Mouse (Mus musculus) MEL (cell line): ENCODE measurements at regions not wholly inside any gene's neighbourhood (a gene's known extent, or its start where the extent isn't known, plus 50 kb on each side); places are given as distances from the start of the nearest gene placed in this dataset.

Experiments used
- DNase-seq: peaks from one replicate; pipeline ENCODE4 v3.0.0; 2011; ENCODE audit warnings: low read depth, low spot score
- H3K27ac ChIP-seq: 2 replicates; pipeline ENCODE4 v1.5.1; 2012; ENCODE audit warnings: low read depth, mild to moderate bottlenecking, control low read depth, low read length, moderate library complexity; ENCODE audit not compliant: control insufficient read depth
- H3K27me3 ChIP-seq, 2 experiments: fragments of 150-350 bp in 1 of 2; sonication (generic) in 1 of 2; 2 replicates each; pipeline ENCODE4 v1.6.1; 2012; ENCODE audit warnings: low read length in 2 of 2, mild to moderate bottlenecking in 2 of 2, improper control_type of control experiment in 1 of 2, moderate library complexity in 1 of 2; ENCODE audit not compliant: insufficient read depth in 2 of 2, control insufficient read depth in 1 of 2
- H3K36me3 ChIP-seq, 2 experiments: 2 replicates each; pipeline ENCODE4 v1.6.1; 2012 to 2014; ENCODE audit warnings: low read length in 2 of 2, improper control_type of control experiment in 1 of 2, inconsistent platforms in 1 of 2, mild to moderate bottlenecking in 1 of 2; ENCODE audit not compliant: insufficient read depth in 2 of 2, control insufficient read depth in 1 of 2
- H3K4me1 ChIP-seq, 2 experiments: fragments of 150-350 bp in 1 of 2; sonication (generic) in 1 of 2; 2 replicates each; pipeline ENCODE4 v1.6.1; 2012; ENCODE audit warnings: low read length in 2 of 2, improper control_type of control experiment in 1 of 2, mild to moderate bottlenecking in 1 of 2; ENCODE audit not compliant: insufficient read depth in 2 of 2, control insufficient read depth in 1 of 2
- H3K4me3 ChIP-seq, 2 experiments: fragments of 150-350 bp in 1 of 2; sonication (generic) in 1 of 2; 2 replicates each; pipeline ENCODE4 v1.5.1; 2012; ENCODE audit warnings: low read depth in 2 of 2, low read length in 2 of 2, mild to moderate bottlenecking in 2 of 2, moderate library complexity in 2 of 2, control low read depth in 1 of 2, improper control_type of control experiment in 1 of 2; ENCODE audit not compliant: control insufficient read depth in 1 of 2, insufficient read depth in 1 of 2
- H3K79me2 ChIP-seq: 2 replicates; pipeline ENCODE4 v1.6.1; 2012; ENCODE audit warnings: mild to moderate bottlenecking, low read length, moderate library complexity; ENCODE audit not compliant: control insufficient read depth, poor library complexity, insufficient read depth
- H3K9ac ChIP-seq: 2 replicates; pipeline ENCODE4 v1.6.1; 2012; ENCODE audit warnings: low read depth, mild to moderate bottlenecking, control low read depth, low read length, moderate library complexity; ENCODE audit not compliant: control insufficient read depth, poor library complexity, severe bottlenecking
- H3K9me3 ChIP-seq: fragments of 150-350 bp; sonication (generic); replicated peaks from 2 replicates; pipeline ENCODE4 v1.6.1; 2012; ENCODE audit warnings: mild to moderate bottlenecking, low read length, improper control_type of control experiment, moderate library complexity; ENCODE audit not compliant: insufficient read depth
- BHLHE40 ChIP-seq: IDR thresholded peaks from 2 replicates; pipeline ENCODE4 v1.6.1; 2012; ENCODE audit warnings: low read depth, mild to moderate bottlenecking, inconsistent platforms, low read length, improper control_type of control experiment, borderline replicate concordance
- CTCF ChIP-seq, 3 experiments: IDR thresholded peaks in 2 of 3; conservative IDR thresholded peaks in 1 of 3; 2 replicates each; pipeline ENCODE4 v1.5.1; 2011 to 2012; ENCODE audit warnings: low read length in 3 of 3, low read depth in 2 of 3, mild to moderate bottlenecking in 2 of 3, improper control_type of control experiment in 1 of 3, inconsistent platforms in 1 of 3, mixed read lengths in 1 of 3, moderate library complexity in 1 of 3; ENCODE audit not compliant: control insufficient read depth in 1 of 3, insufficient read depth in 1 of 3, poor library complexity in 1 of 3, severe bottlenecking in 1 of 3
- E2F4 ChIP-seq: IDR thresholded peaks from 2 replicates; pipeline ENCODE4 v1.6.1; 2011; ENCODE audit warnings: low read depth, low read length, improper control_type of control experiment, borderline replicate concordance
- ETS1 ChIP-seq: IDR thresholded peaks from 2 replicates; pipeline ENCODE4 v1.6.1; 2012; ENCODE audit warnings: low read depth, mild to moderate bottlenecking, inconsistent platforms, low read length, improper control_type of control experiment, moderate library complexity
- JUND ChIP-seq: IDR thresholded peaks from 2 replicates; pipeline ENCODE4 v1.6.1; 2011; ENCODE audit warnings: low read depth, mild to moderate bottlenecking, improper control_type of control experiment, low read length
- MAFK ChIP-seq: IDR thresholded peaks from 2 replicates; pipeline ENCODE4 v1.6.1; 2011; ENCODE audit warnings: low read depth, mild to moderate bottlenecking, low read length, improper control_type of control experiment, borderline replicate concordance
- MAZ ChIP-seq: IDR thresholded peaks from 2 replicates; pipeline ENCODE4 v1.6.1; 2012; ENCODE audit warnings: low read depth, mild to moderate bottlenecking, inconsistent platforms, low read length, improper control_type of control experiment
- MEF2A ChIP-seq: IDR thresholded peaks from 2 replicates; pipeline ENCODE4 v1.6.1; 2014; ENCODE audit warnings: low read depth, mild to moderate bottlenecking, inconsistent platforms, low read length, improper control_type of control experiment; ENCODE audit not compliant: poor library complexity, insufficient replicate concordance, severe bottlenecking; ENCODE audit errors: extremely low read depth
- MXI1 ChIP-seq: IDR thresholded peaks from 2 replicates; pipeline ENCODE4 v1.6.1; 2011; ENCODE audit warnings: mild to moderate bottlenecking, low read depth, low read length, improper control_type of control experiment
- MYB ChIP-seq: IDR thresholded peaks from 2 replicates; pipeline ENCODE4 v1.6.1; 2011; ENCODE audit warnings: mild to moderate bottlenecking, low read depth, low read length, improper control_type of control experiment
- MYC ChIP-seq: IDR thresholded peaks from 2 replicates; pipeline ENCODE4 v1.6.1; 2011; ENCODE audit warnings: low read depth, mild to moderate bottlenecking, low read length, improper control_type of control experiment, moderate library complexity
- NRF1 ChIP-seq: IDR thresholded peaks from 2 replicates; pipeline ENCODE4 v1.6.1; 2014; ENCODE audit warnings: low read depth, mild to moderate bottlenecking, inconsistent platforms, low read length, improper control_type of control experiment, moderate library complexity; ENCODE audit not compliant: poor library complexity, insufficient read depth, severe bottlenecking
- POLR2A ChIP-seq, 2 experiments: IDR thresholded peaks; 2 replicates each; pipeline ENCODE4 v1.6.1; 2011 to 2012; ENCODE audit warnings: low read length in 2 of 2, mild to moderate bottlenecking in 2 of 2, control low read depth in 1 of 2, improper control_type of control experiment in 1 of 2, low read depth in 1 of 2, moderate library complexity in 1 of 2; ENCODE audit not compliant: control insufficient read depth in 1 of 2, insufficient read depth in 1 of 2, poor library complexity in 1 of 2
- POLR2AphosphoS2 ChIP-seq: IDR thresholded peaks from 2 replicates; pipeline ENCODE4 v1.6.1; 2011; ENCODE audit warnings: low read length, improper control_type of control experiment
- RAD21 ChIP-seq: IDR thresholded peaks from 2 replicates; pipeline ENCODE4 v1.6.1; 2011; ENCODE audit warnings: mild to moderate bottlenecking, low read depth, low read length, improper control_type of control experiment
- RCOR1 ChIP-seq: IDR thresholded peaks from 2 replicates; pipeline ENCODE4 v1.6.1; 2012; ENCODE audit warnings: low read depth, mild to moderate bottlenecking, inconsistent platforms, low read length, improper control_type of control experiment
- SMC3 ChIP-seq: IDR thresholded peaks from 2 replicates; pipeline ENCODE4 v1.6.1; 2011; ENCODE audit warnings: low read depth, low read length, improper control_type of control experiment
- TCF12 ChIP-seq: IDR thresholded peaks from 2 replicates; pipeline ENCODE4 v1.6.1; 2014; ENCODE audit warnings: low read depth, mild to moderate bottlenecking, inconsistent platforms, low read length, improper control_type of control experiment, moderate library complexity
- UBTF ChIP-seq: IDR thresholded peaks from 2 replicates; pipeline ENCODE4 v1.6.1; 2012; ENCODE audit warnings: low read depth, mild to moderate bottlenecking, inconsistent platforms, low read length, improper control_type of control experiment, moderate library complexity, borderline replicate concordance; ENCODE audit not compliant: insufficient read depth
- USF1 ChIP-seq: IDR thresholded peaks from 2 replicates; pipeline ENCODE4 v1.6.1; 2014; ENCODE audit warnings: low read depth, mild to moderate bottlenecking, inconsistent platforms, low read length, improper control_type of control experiment, moderate library complexity
- ZKSCAN1 ChIP-seq: IDR thresholded peaks from 2 replicates; pipeline ENCODE4 v1.6.1; 2012; ENCODE audit warnings: low read depth, mild to moderate bottlenecking, inconsistent platforms, low read length, improper control_type of control experiment, moderate library complexity
- ZNF384 ChIP-seq: IDR thresholded peaks from 2 replicates; pipeline ENCODE4 v1.6.1; 2012; ENCODE audit warnings: low read depth, mild to moderate bottlenecking, inconsistent platforms, low read length, improper control_type of control experiment

DNA sequence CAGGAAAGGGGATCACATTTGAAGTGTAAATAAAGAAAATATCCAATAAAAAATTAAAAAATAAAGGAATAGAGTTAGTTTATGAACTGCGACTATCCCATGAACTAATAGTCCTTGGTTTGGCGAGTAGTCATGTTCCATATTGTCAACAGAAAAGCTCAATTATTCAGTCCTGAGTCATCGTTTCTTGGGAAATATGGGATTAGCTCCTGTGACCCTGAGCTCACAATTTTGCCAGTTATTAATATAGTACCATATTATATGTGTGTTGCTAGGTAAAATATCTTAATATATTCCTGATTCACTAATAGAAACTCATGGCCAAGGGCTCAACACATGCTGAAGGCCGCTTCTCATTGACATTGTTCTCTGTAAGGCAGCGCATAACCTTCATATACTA is 126.4 kb upstream of the Ccdc122 start:
- H3K27me3 ChIP-seq: no peaks in the 10 kb centered on the region
- DNase-seq: no peak
- no peaks in the 10 kb centered on the region for H3K4me1 ChIP-seq
- H3K27ac ChIP-seq: no peak overlapping the region
- TF ChIP-seq JUND (no peak), E2F4 (no peak), ETS1 (no peak), SMC3 (no peak), BHLHE40 (no peak), UBTF (no peak)
- H3K9ac ChIP-seq: no peak overlapping the region
- no peaks in the 10 kb centered on the region for H3K79me2 ChIP-seq
- H3K36me3 ChIP-seq: no peaks in the 10 kb centered on the region
- H3K9me3 ChIP-seq: no peaks in the 10 kb centered on the region
- H3K4me3 ChIP-seq: no peak overlapping the region

DNA sequence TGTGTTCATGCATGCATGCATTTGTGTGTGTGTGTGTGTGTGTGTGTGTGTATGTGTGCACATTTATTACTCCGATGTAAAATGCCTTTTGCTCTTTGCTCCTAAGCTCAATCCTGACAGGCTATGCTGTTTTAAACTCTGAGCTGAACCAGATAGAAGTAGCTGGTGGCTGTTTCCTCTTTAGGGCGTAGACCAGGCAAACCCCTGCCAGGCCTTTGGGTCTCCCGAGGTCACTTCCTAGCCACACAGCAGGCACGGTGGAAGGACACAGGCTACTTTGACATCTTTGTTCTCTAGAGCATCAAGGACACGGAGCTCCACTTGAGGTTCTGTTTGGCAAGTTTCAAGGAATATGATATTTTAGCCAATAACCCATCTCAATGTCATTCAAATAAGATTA is 128.6 kb upstream of the Ccdc122 start:
- Histone ChIP-seq H3K4me3 (no peak overlapping the region), H3K36me3 (no peaks in the 10 kb centered on the region), H3K9me3 (no peaks in the 10 kb centered on the region), H3K4me1 (no peaks in the 10 kb centered on the region), H3K79me2 (no peaks in the 10 kb centered on the region), H3K27me3 (no peaks in the 10 kb centered on the region), H3K9ac (no peak overlapping the region), H3K27ac (no peak overlapping the region)
- TF ChIP-seq POLR2A (IDR thresholded peaks at IDR 0.05; ENCODE audit: control insufficient read depth in 1 of 2, insufficient read depth in 1 of 2, low read depth in 1 of 2, low read length in 2 of 2, poor library complexity in 1 of 2): no peak
- no peak for TF ChIP-seq ETS1
- no peak for TF ChIP-seq USF1
- no peak for TF ChIP-seq POLR2AphosphoS2
- no peak for TF ChIP-seq MYB
- TF ChIP-seq MXI1: no peak
- no peak for TF ChIP-seq RAD21
- TF ChIP-seq ZNF384: no peak
- TF ChIP-seq MEF2A: no peak
- TF ChIP-seq TCF12: no peak
- TF ChIP-seq NRF1: no peak
- no peak for TF ChIP-seq MAZ
- TF ChIP-seq CTCF (IDR thresholded peaks at IDR 0.05 in 2 of 3, conservative IDR thresholded peaks at IDR 0.05 in 1 of 3; ENCODE audit: control insufficient read depth in 1 of 3, insufficient read depth in 1 of 3, low read depth in 2 of 3, low read length in 3 of 3, poor library complexity in 1 of 3, severe bottlenecking in 1 of 3): no peak
- TF ChIP-seq E2F4: no peak
- no peak for TF ChIP-seq MAFK
- no peak for TF ChIP-seq MYC
- no peak for TF ChIP-seq SMC3
- no peak for TF ChIP-seq ZKSCAN1
- no peak for TF ChIP-seq RCOR1
- no peak for DNase-seq
